In genomic region chr6:48086957-48087715, GRCm38 (mm10) we compare ENCODE assay signal across 8 mouse cellular contexts. TPM values are rescaled to one million over a fixed set of nuclear protein-coding genes. Genes with fewer than 3 reads are reported as not detected.
DNase-seq lines count a peak whose midpoint lies in the region; ATAC-seq lines count a peak whose summit lies in the region.

No protein-coding gene starts in this region.

- no peaks in the 10 kb centered on the region for H3K9me3 ChIP-seq in megakaryocyte, embryonic 14.5 days
- H3K9me3 ChIP-seq in intestine, embryonic 14.5 days (ENCODE audit: control insufficient read depth, low read length), result no peaks in the 10 kb centered on the region
- no peaks in the 10 kb centered on the region for H3K9me3 ChIP-seq in neural tube, embryonic 14.5 days (ENCODE audit: control insufficient read depth, low read length)

- ATAC-seq in megakaryocyte, adult 5-6 weeks (ENCODE audit: poor library complexity, severe bottlenecking), result no peak
- ATAC-seq in intestine, embryonic 14.5 days (replicated peaks; ENCODE audit: low FRiP score, low TSS enrichment, low read depth), result no peak
- ATAC-seq in neural tube, embryonic 14.5 days (ENCODE audit: low read depth), result no peak

- peaks cover 4% of the 10 kb centered on the region for H3K27me3 ChIP-seq in megakaryocyte, embryonic 14.5 days (replicated peaks)
- no peaks in the 10 kb centered on the region for H3K27me3 ChIP-seq in intestine, embryonic 14.5 days (replicated peaks; ENCODE audit: control insufficient read depth, insufficient read depth, low read length)
- H3K27me3 ChIP-seq in neural tube, embryonic 14.5 days (ENCODE audit: control insufficient read depth, insufficient read depth, low read length), result no peaks in the 10 kb centered on the region

- peak overlapping the region; percentile 77 for H3K4me2 ChIP-seq in intestine, embryonic 14.5 days (ENCODE audit: low read length)
- peak overlapping the region; percentile 75 for H3K4me2 ChIP-seq in neural tube, embryonic 14.5 days (ENCODE audit: low read depth, low read length)

- H3K27ac ChIP-seq in intestine, embryonic 14.5 days (ENCODE audit: low read depth), result no peak overlapping the region
- no peak overlapping the region for H3K27ac ChIP-seq in neural tube, embryonic 14.5 days (ENCODE audit: low read depth, low read length)

- peaks cover 46% of the 10 kb centered on the region for H3K4me1 ChIP-seq in megakaryocyte, embryonic 14.5 days
- peaks cover 9% of the 10 kb centered on the region for H3K4me1 ChIP-seq in intestine, embryonic 14.5 days (replicated peaks; ENCODE audit: control insufficient read depth, insufficient read depth, low read length)
- peaks cover 7% of the 10 kb centered on the region for H3K4me1 ChIP-seq in neural tube, embryonic 14.5 days (ENCODE audit: control insufficient read depth, insufficient read depth, low read length)

- peak overlapping the region; percentile 97 for H3K4me3 ChIP-seq in megakaryocyte, embryonic 14.5 days (replicated peaks)
- H3K4me3 ChIP-seq in intestine, embryonic 14.5 days (ENCODE audit: low read depth, low read length), result peak overlapping the region; percentile 76
- peak overlapping the region; percentile 73 for H3K4me3 ChIP-seq in neural tube, embryonic 14.5 days (ENCODE audit: low read depth, low read length)

- peaks cover 19% of the 10 kb centered on the region for H3K36me3 ChIP-seq in megakaryocyte, embryonic 14.5 days (replicated peaks; ENCODE audit: low read length)
- H3K36me3 ChIP-seq in intestine, embryonic 14.5 days (ENCODE audit: control insufficient read depth, insufficient read depth, low read length), result peaks cover 17% of the 10 kb centered on the region
- H3K36me3 ChIP-seq in neural tube, embryonic 14.5 days (ENCODE audit: control insufficient read depth, insufficient read depth, low read length), result peaks cover 11% of the 10 kb centered on the region

- no peak overlapping the region for H3K9ac ChIP-seq in intestine, embryonic 14.5 days (ENCODE audit: low read length)
- H3K9ac ChIP-seq in neural tube, embryonic 14.5 days (replicated peaks; ENCODE audit: low read depth, low read length), result no peak overlapping the region

- 41% methylated on average over 14 of the region's 14 CpGs for WGBS in intestine, embryonic 14.5 days
- WGBS in neural tube, embryonic 14.5 days, result 43% methylated on average over 14 of the region's 14 CpGs

- DNase-seq in embryo, embryonic 10 days (ENCODE audit: low spot score), result peak; percentile 10
- no peak for DNase-seq in intestine, embryonic 14.5 days (ENCODE audit: low spot score)
- no peak for DNase-seq in urinary bladder, postnatal 10 days (ENCODE audit: low spot score)
- no peak for DNase-seq in spleen, postnatal 4 days (ENCODE audit: low spot score in 2 of 2)
- no peak for DNase-seq in cerebellum, adult 11-12 months

RNA-seq across cellular contexts. Expression of gene Zfp746, which starts 0.7 kb away (rescaled TPM):
- polyA plus RNA-seq in megakaryocyte, embryonic 14.5 days (2012; ENCODE audit: insufficient read depth, low replicate concordance), result 11.5 and 30.0 TPM in 2 replicates
- 24.1 and 28.7 TPM in 2 replicates for total RNA-seq in megakaryocyte, adult 5-6 weeks (2015)
- total RNA-seq in megakaryocyte, adult 5-6 weeks (2017), result 14.9 and 20.9 TPM in 2 replicates
- 21.1 and 22.4 TPM in 2 replicates for polyA plus RNA-seq in intestine, embryonic 14.5 days (2014; fragmentation: Nextera tagmentation; extraction: Ambion mirVana)
- polyA plus RNA-seq in neural tube, embryonic 14.5 days (2014; fragmentation: Nextera tagmentation; extraction: Ambion mirVana), result 22.9 and 23.9 TPM in 2 replicates

RNA-seq across cellular contexts. Expression of gene Zfp777, which starts 38.4 kb away (rescaled TPM):
- polyA plus RNA-seq in megakaryocyte, embryonic 14.5 days (2012; ENCODE audit: insufficient read depth, low replicate concordance), result 27.0 and 39.0 TPM in 2 replicates
- total RNA-seq in megakaryocyte, adult 5-6 weeks (2015), result 5.3 and 5.9 TPM in 2 replicates
- total RNA-seq in megakaryocyte, adult 5-6 weeks (2017), result 8.9 and 9.7 TPM in 2 replicates
- polyA plus RNA-seq in intestine, embryonic 14.5 days (2014; fragmentation: Nextera tagmentation; extraction: Ambion mirVana), result 8.7 and 10.5 TPM in 2 replicates
- polyA plus RNA-seq in neural tube, embryonic 14.5 days (2014; fragmentation: Nextera tagmentation; extraction: Ambion mirVana), result 12.1 and 12.4 TPM in 2 replicates
